Mouse (Mus musculus): ENCODE measurements at regions not wholly inside any gene's neighbourhood (a gene's known extent, or its start where the extent isn't known, plus 50 kb on each side); places are given as distances from the start of the nearest gene placed in this dataset.

- TF ChIP-seq POLR2A (IDR thresholded peaks at IDR 0.05; ENCODE audit: low read depth, low read length) (no peak), CTCF (IDR thresholded peaks at IDR 0.05; ENCODE audit: borderline replicate concordance, insufficient read depth, low read length) (no peak)
- no peak overlapping the region for H3K4me3 ChIP-seq (ENCODE audit: insufficient read depth, low read length)
- H3K4me1 ChIP-seq (ENCODE audit: control insufficient read depth, insufficient read depth, low read length): peaks cover 3% of the 10 kb centered on the region
- H3K27ac ChIP-seq (ENCODE audit: insufficient read depth, low read length): no peak overlapping the region
Measured at GRCm38 (mm10) chr14:46256336-46256735, 122.9 kb upstream of the Gm15217 start.

DNA sequence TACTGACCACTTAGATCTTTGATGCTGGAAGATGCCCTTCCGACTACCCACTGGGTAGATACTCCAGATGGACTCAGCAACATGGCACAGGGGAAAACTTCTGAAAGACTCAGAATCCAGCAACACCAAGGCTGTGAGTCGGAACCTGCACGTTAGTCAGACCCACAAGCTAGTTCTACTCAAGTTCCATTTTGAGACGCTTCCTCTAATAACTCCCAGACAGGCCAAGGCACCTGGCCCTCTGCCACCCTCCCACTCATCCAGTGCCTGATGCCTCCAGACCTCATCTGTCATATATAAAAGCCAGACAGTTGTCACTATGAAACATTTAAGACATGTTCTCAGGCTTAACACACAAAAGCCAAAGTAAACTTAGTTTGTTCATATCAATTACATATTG is 121.9 kb upstream of the Gm15217 start:
- TF ChIP-seq POLR2A (IDR thresholded peaks at IDR 0.05; ENCODE audit: low read depth, low read length): no peak
- TF ChIP-seq CTCF (IDR thresholded peaks at IDR 0.05; ENCODE audit: borderline replicate concordance, insufficient read depth, low read length): no peak

GRCm38 (mm10) chr14:46258551-46258950 is 120.7 kb upstream of the Gm15217 start:
- Histone ChIP-seq H3K4me3 (ENCODE audit: insufficient read depth, low read length) (no peak overlapping the region), H3K4me1 (ENCODE audit: control insufficient read depth, insufficient read depth, low read length) (peaks cover 3% of the 10 kb centered on the region), H3K27ac (ENCODE audit: insufficient read depth, low read length) (no peak overlapping the region)
- TF ChIP-seq CTCF (IDR thresholded peaks at IDR 0.05; ENCODE audit: borderline replicate concordance, insufficient read depth, low read length): no peak
- no peak for TF ChIP-seq POLR2A (IDR thresholded peaks at IDR 0.05; ENCODE audit: low read depth, low read length)

More for the DNA sequence above, 121.9 kb upstream of the Gm15217 start:
- no peak overlapping the region for H3K4me3 ChIP-seq (ENCODE audit: insufficient read depth, low read length)
- no peak overlapping the region for H3K27ac ChIP-seq (ENCODE audit: insufficient read depth, low read length)
- peaks cover 3% of the 10 kb centered on the region for H3K4me1 ChIP-seq (ENCODE audit: control insufficient read depth, insufficient read depth, low read length)

DNA sequence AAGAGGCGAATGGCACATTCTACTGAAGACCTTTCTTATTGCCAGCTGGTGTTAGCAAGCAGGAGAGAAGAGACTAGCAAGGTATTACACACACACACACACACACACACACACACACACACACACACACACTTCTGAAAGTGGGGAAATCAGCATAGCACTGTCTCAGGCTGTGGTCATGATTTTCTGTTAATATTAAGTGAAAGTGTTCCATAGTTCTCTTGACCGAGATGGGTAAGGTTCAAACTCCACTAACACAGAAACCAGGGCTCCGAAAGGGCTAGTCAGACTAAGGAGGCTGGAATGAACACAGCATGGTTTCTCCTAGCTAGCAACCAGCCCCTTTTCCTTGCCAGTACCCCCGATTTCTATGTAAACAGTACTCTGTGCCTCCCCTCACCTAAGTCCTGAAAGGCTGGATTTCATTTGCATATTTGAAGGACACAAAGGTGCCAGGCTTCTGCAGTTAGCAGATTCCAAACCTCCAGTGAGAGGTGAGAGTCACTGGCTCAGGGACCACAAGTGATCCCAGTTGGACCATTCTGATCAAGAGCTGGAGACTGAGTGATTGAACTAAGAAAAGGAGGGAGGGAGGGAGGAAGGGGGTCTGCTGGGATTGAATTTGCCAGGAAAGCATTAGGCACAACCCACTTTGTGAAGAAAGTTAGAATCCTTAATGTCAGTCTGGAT is 118.8 kb upstream of the Gm15217 start:
- no peak for TF ChIP-seq POLR2A (IDR thresholded peaks at IDR 0.05; ENCODE audit: low read depth, low read length)
- no peak for TF ChIP-seq CTCF (IDR thresholded peaks at IDR 0.05; ENCODE audit: borderline replicate concordance, insufficient read depth, low read length)
- H3K4me3 ChIP-seq (ENCODE audit: insufficient read depth, low read length): no peak overlapping the region
- no peak overlapping the region for H3K27ac ChIP-seq (ENCODE audit: insufficient read depth, low read length)
- no peaks in the 10 kb centered on the region for H3K4me1 ChIP-seq (ENCODE audit: control insufficient read depth, insufficient read depth, low read length)

DNA sequence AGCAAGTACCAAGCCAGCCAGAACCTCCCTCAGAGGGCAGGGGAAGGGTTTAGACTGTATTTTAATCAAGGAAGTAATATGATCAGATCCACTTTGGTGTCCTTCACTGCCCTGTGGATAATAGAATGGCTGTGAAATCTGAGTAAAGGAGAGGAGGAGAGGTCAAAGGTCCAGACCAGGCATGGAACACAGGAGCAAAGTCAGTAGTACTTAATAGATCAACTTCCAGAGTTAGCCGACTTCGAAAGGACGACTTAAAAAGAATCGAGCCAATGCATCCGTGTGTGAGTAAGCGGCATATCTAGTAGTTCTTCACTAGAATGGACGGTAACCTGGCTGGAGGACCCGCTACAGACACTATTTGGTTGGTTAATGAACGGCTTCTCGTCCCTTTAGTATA is 103.8 kb upstream of the Gm15217 start:
- H3K27ac ChIP-seq (ENCODE audit: insufficient read depth, low read length): no peak overlapping the region
- TF ChIP-seq POLR2A (IDR thresholded peaks at IDR 0.05; ENCODE audit: low read depth, low read length) (no peak), CTCF (IDR thresholded peaks at IDR 0.05; ENCODE audit: borderline replicate concordance, insufficient read depth, low read length) (no peak)
- no peak overlapping the region for H3K4me3 ChIP-seq (ENCODE audit: insufficient read depth, low read length)
- H3K4me1 ChIP-seq (ENCODE audit: control insufficient read depth, insufficient read depth, low read length): no peaks in the 10 kb centered on the region

DNA sequence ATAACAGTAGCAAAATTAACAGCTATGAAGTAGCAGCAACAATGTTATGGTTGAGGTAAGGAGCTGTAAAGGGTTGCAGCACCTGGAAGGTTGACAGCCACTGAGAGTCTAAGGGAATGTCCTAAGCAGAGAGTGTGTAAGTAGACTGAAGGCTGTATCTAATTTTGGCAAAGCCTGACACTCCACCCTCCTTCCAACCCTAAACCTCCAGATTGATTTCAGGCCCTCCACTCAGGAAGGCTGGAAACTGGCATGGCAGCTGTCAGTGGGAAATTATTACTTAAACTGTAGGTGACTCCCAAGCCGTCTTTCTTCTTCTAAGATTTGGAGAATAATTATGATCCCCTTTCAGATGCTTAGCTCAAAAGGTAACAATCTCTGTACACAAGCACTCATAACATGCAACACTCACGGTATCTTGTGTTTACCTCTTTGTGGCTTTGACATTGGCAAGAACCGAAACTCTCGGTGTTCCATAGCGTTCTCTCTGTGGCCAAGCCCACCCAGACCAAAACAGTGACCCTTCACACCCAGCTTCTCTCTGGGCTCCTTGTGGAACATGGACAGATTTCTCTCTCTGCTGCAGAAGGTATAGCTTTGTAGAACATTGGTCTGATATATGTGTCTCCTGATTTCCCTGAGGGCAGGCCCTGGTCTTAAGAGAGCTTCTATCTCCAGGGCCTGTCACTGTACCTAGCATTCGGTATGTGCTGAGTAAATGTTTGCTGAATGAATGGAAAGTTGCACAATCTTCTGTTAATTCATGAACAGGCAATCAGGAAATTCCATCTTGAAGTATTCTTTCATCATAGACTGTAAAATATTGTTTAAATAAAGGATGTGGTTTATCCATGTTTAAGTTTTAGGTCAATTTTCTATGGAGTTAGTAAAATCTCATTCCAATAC is 102.0 kb upstream of the Gm15217 start:
- Histone ChIP-seq H3K4me3 (ENCODE audit: insufficient read depth, low read length) (no peak overlapping the region), H3K27ac (ENCODE audit: insufficient read depth, low read length) (no peak overlapping the region), H3K4me1 (ENCODE audit: control insufficient read depth, insufficient read depth, low read length) (no peaks in the 10 kb centered on the region)
- TF ChIP-seq CTCF (IDR thresholded peaks at IDR 0.05; ENCODE audit: borderline replicate concordance, insufficient read depth, low read length) (no peak), POLR2A (IDR thresholded peaks at IDR 0.05; ENCODE audit: low read depth, low read length) (no peak)

DNA sequence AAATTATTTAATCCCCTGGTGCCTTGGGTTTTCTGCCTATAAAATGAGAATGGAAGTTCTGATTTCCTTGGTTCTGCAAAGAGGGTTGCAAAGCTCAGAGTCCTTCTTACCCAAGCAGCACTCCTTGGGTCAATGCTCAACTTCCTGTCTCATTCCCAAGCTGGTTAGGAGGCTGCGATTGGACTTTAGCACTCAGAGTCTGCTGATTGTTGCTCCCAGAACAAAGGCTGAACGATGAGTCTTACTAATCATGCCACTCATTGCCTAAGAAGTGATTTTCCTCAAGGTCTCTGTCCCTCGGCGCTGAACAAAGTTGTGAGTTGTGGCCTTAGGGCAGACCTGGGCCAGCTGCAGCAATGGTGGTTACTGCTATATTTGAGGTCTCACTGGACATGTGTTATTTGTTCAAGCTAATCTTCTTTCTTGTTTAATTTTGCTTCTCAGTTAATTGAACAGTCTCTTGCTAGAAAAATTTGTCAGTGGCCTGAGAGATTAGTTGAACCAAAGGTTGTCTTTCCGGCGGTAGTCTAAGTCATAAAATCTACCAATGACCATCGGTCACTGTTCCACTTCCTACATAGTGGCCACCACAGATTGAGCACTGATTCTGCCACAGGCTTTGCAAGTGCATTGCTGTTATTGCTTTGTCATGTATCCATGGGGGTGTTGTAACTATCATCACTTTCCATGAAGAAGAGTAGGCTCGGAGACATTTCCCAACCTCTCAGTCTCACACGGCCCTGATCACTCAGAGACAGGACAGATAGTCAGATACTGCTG is 101.2 kb upstream of the Gm15217 start:
- no peaks in the 10 kb centered on the region for H3K4me1 ChIP-seq (ENCODE audit: control insufficient read depth, insufficient read depth, low read length)
- TF ChIP-seq CTCF (IDR thresholded peaks at IDR 0.05; ENCODE audit: borderline replicate concordance, insufficient read depth, low read length) (no peak), POLR2A (IDR thresholded peaks at IDR 0.05; ENCODE audit: low read depth, low read length) (no peak)
- H3K27ac ChIP-seq (ENCODE audit: insufficient read depth, low read length): no peak overlapping the region
- no peak overlapping the region for H3K4me3 ChIP-seq (ENCODE audit: insufficient read depth, low read length)

DNA sequence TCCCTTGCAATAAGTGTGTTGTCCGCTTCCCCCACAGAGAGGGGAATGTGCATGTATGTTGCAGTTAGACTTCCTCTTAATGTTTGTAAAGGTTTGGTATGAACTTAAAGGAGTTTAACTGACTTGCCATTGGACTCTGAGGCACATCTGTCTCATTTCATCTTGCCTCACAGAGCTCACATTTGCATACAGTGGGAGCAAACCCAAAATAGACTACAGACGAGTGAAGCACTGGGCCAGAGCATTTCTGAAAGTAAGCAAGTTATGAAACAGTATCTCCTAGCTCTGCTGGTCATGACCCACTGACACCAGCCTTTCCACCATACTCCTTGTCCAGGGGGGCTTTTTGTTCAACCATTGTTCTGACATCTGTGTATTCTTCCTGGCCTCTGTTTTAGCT is 86.8 kb upstream of the Gm15217 start:
- no peaks in the 10 kb centered on the region for H3K4me1 ChIP-seq (ENCODE audit: control insufficient read depth, insufficient read depth, low read length)
- H3K4me3 ChIP-seq (ENCODE audit: insufficient read depth, low read length): no peak overlapping the region
- TF ChIP-seq CTCF (IDR thresholded peaks at IDR 0.05; ENCODE audit: borderline replicate concordance, insufficient read depth, low read length) (no peak), POLR2A (IDR thresholded peaks at IDR 0.05; ENCODE audit: low read depth, low read length) (no peak)
- no peak overlapping the region for H3K27ac ChIP-seq (ENCODE audit: insufficient read depth, low read length)

DNA sequence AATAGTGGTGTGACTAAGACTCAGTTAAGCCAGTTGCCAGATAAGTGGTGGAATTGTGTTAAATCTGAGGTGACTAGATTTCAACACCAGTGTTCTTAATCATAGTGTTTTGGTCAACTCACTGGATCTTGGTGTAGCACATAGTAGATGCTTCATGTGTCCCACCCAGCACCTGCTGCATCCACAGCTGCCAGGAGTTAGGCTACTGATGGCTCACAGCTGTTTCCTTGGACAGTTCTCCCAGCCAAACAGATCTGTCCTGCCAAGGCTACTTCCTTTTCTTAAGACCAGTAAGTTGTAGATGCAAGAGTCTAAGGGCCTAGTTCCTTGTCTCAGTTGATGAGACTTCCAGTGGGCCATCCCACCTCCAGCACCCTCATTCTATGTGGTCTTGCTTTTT is 82.9 kb upstream of the Gm15217 start:
- TF ChIP-seq POLR2A (IDR thresholded peaks at IDR 0.05; ENCODE audit: low read depth, low read length): no peak
- no peak for TF ChIP-seq CTCF (IDR thresholded peaks at IDR 0.05; ENCODE audit: borderline replicate concordance, insufficient read depth, low read length)
- Histone ChIP-seq H3K4me1 (ENCODE audit: control insufficient read depth, insufficient read depth, low read length) (0 out of 2 replicates have a peak, but pooled peaks cover 2% of the 10 kb centered on the region), H3K27ac (ENCODE audit: insufficient read depth, low read length) (no peak overlapping the region), H3K4me3 (ENCODE audit: insufficient read depth, low read length) (no peak overlapping the region)
